Mouse (Mus musculus) stomach, postnatal 0 days (tissue): ENCODE measurements around the gene Kantr. TPM values are rescaled to one million over a fixed set of nuclear protein-coding genes. Genes with fewer than 3 reads are reported as not detected.

ENCODE experiments used
- ATAC-seq: fragments of 200-750 bp; cut with Nextera tagmentation; 2 replicates; pipeline ENCODE4 v1.8.0; 2017; ENCODE audit not compliant: low FRiP score, low TSS enrichment
- DNase-seq: peaks from one replicate; pipeline ENCODE4 v3.0.0-alpha.2; 2016; ENCODE audit warnings: low spot score
- H3K27ac ChIP-seq: fragments of 300-500 bp; sonication (generic); replicated peaks from 2 replicates; pipeline ENCODE4 v1.5.1; 2014; ENCODE audit warnings: mild to moderate bottlenecking, control low read depth
- H3K27me3 ChIP-seq: fragments of 300-500 bp; sonication (generic); 2 replicates; pipeline ENCODE4 v1.6.1; 2014; ENCODE audit warnings: low read length; ENCODE audit not compliant: control insufficient read depth, insufficient read depth
- H3K36me3 ChIP-seq: fragments of 300-500 bp; sonication (generic); 2 replicates; pipeline ENCODE4 v1.6.1; 2014; ENCODE audit warnings: low read length, mixed read lengths; ENCODE audit not compliant: control insufficient read depth, insufficient read depth
- H3K4me1 ChIP-seq: fragments of 300-500 bp; sonication (generic); replicated peaks from 2 replicates; pipeline ENCODE4 v1.6.1; 2014; ENCODE audit warnings: antibody characterized with exemption; ENCODE audit not compliant: control insufficient read depth, insufficient read depth
- H3K4me2 ChIP-seq: fragments of 300-500 bp; sonication (generic); replicated peaks from 2 replicates; pipeline ENCODE4 v1.6.1; 2014; ENCODE audit warnings: low read depth, mild to moderate bottlenecking, control low read depth, moderate library complexity
- H3K4me3 ChIP-seq: fragments of 300-500 bp; sonication (generic); 2 replicates; pipeline ENCODE4 v1.5.1; 2014; ENCODE audit warnings: low read depth, low read length, control low read depth
- H3K9ac ChIP-seq: fragments of 300-500 bp; sonication (generic); 2 replicates; pipeline ENCODE4 v1.6.1; 2014; ENCODE audit warnings: mild to moderate bottlenecking, low read length, control low read depth, mixed read lengths
- H3K9me3 ChIP-seq: fragments of 300-500 bp; sonication (generic); 2 replicates; pipeline ENCODE4 v1.6.1; 2016; ENCODE audit warnings: low read length; ENCODE audit not compliant: control insufficient read depth
- CTCF ChIP-seq: IDR thresholded peaks from 2 replicates; pipeline ENCODE4 v1.5.1; 2016; ENCODE audit warnings: antibody characterized with exemption, low read depth, mild to moderate bottlenecking, moderate library complexity
- EP300 ChIP-seq: optimal IDR thresholded peaks from 2 replicates; pipeline ENCODE3; 2016; ENCODE audit warnings: antibody characterized with exemption
- WGBS: fragments of 180-500 bp; shearing (Covaris S2); extraction: QIAGEN DNeasy Blood & Tissue Kit; methylation state at CpG from one replicate; pipeline ENCODE4 v1.1.7; 2014; 5-methylcytosine and 5-hydroxymethylcytosine counted together
- polyA plus RNA-seq: library from polyadenylated mRNA; unstranded; fragments of >200 nt; fragmentation: Nextera tagmentation; extraction: Ambion mirVana; gene quantifications from 2 replicates; pipeline ENCODE4 v1.2.1, GENCODE M21; 2015

Kantr gene
- 4.7 and 5.4 TPM in 2 replicates for polyA plus RNA-seq

- peak within 1 kb of the TSS; percentile 61 for H3K9ac ChIP-seq
- peak within 1 kb of the TSS; percentile 50 for H3K4me3 ChIP-seq
- ATAC-seq (peak; percentile 99), DNase-seq (peak; percentile 71)
- H3K27me3 ChIP-seq = no peaks in the 10 kb centered on the region
- H3K9me3 ChIP-seq = no peaks in the 10 kb centered on the region
- WGBS = 13% methylated on average over 26 of the region's 29 CpGs
- no peaks in the 10 kb centered on the region for H3K36me3 ChIP-seq
- H3K4me1 ChIP-seq = no peaks in the 10 kb centered on the region
- no peak for TF ChIP-seq CTCF
- no peak for TF ChIP-seq EP300
- H3K4me2 ChIP-seq = peak within 1 kb of the TSS; percentile 61
- H3K27ac ChIP-seq = 0 out of 2 replicates have a peak within 1 kb of the TSS, but pooled peaks have one; percentile 24
These were observed at the start of gene Kantr for GRCm38 (mm10) chrX:152326996-152327688. Gene Kantr (minus strand): TSS chrX:152327495.

GRCm38 (mm10) chrX:152368397-152369273 lies 41.3 kb upstream of the Kantr start, which contains the start of gene Gpr173:
Gene Gpr173 (minus strand): TSS chrX:152368704.
- Histone ChIP-seq H3K27me3 (no peaks in the 10 kb centered on the region), H3K9ac (peak within 1 kb of the TSS; percentile 56), H3K9me3 (no peaks in the 10 kb centered on the region), H3K4me3 (peak within 1 kb of the TSS; percentile 40), H3K36me3 (no peaks in the 10 kb centered on the region), H3K27ac (no peak within 1 kb of the TSS), H3K4me1 (no peaks in the 10 kb centered on the region), H3K4me2 (peak within 1 kb of the TSS; percentile 49)
- TF ChIP-seq EP300 (no peak), CTCF (no peak)
- DNase-seq (peak; percentile 58), ATAC-seq (peak; percentile 96)
- WGBS = 11% methylated on average over 13 of the region's 24 CpGs

- Histone ChIP-seq H3K27me3 (no peaks in the 10 kb centered on the region), H3K9ac (peak overlapping the region; percentile 56; the same call in 1 of the 2 replicates), H3K36me3 (no peaks in the 10 kb centered on the region), H3K4me2 (peak overlapping the region; percentile 49), H3K27ac (no peak overlapping the region), H3K4me1 (no peaks in the 10 kb centered on the region), H3K4me3 (peak overlapping the region; percentile 40), H3K9me3 (no peaks in the 10 kb centered on the region)
- TF ChIP-seq CTCF = no peak
- no peak for TF ChIP-seq EP300
- ATAC-seq = peak; percentile 8; the same call in 1 of the 2 replicates
- 22% methylated on average over 4 of the region's 4 CpGs for WGBS
- DNase-seq = no peak
These were observed 40.7 kb upstream of the Kantr start for GRCm38 (mm10) chrX:152368054-152368396.

- no peak overlapping the region for H3K4me3 ChIP-seq
- H3K4me1 ChIP-seq = no peaks in the 10 kb centered on the region
- no peaks in the 10 kb centered on the region for H3K27me3 ChIP-seq
- H3K4me2 ChIP-seq = no peak overlapping the region
- no peak for ATAC-seq
- H3K27ac ChIP-seq = no peak overlapping the region
- no peaks in the 10 kb centered on the region for H3K9me3 ChIP-seq
- 34% methylated on average over 2 of the region's 2 CpGs for WGBS
- no peak for TF ChIP-seq EP300
- TF ChIP-seq CTCF = no peak
- H3K9ac ChIP-seq = no peak overlapping the region
- DNase-seq = no peak
- H3K36me3 ChIP-seq = no peaks in the 10 kb centered on the region
These were observed 39.1 kb upstream of the Kantr start for GRCm38 (mm10) chrX:152366418-152366817.

GRCm38 (mm10) chrX:152352553-152353153 lies 25.4 kb upstream of the Kantr start:
- H3K4me1 ChIP-seq = no peaks in the 10 kb centered on the region
- TF ChIP-seq EP300 (no peak), CTCF (peak; percentile 76)
- no peak overlapping the region for H3K27ac ChIP-seq
- H3K27me3 ChIP-seq = no peaks in the 10 kb centered on the region
- H3K4me2 ChIP-seq = no peak overlapping the region
- ATAC-seq (peak; percentile 87), DNase-seq (peak; percentile 37)
- no peak overlapping the region for H3K4me3 ChIP-seq
- no peaks in the 10 kb centered on the region for H3K9me3 ChIP-seq
- H3K36me3 ChIP-seq = no peaks in the 10 kb centered on the region
- WGBS = 22% methylated on average over 5 of the region's 5 CpGs
- no peak overlapping the region for H3K9ac ChIP-seq
